Mouse (Mus musculus): ENCODE results near the gene Rfng. TPM values are rescaled to one million over a fixed set of nuclear protein-coding genes. Genes with fewer than 3 reads are reported as not detected.

Gene Rfng
- 103 and 114 TPM in 2 replicates for polyA plus RNA-seq (2012; rRNA removed)

GRCm38 (mm10) chr11:120784064-120784791, at the start of gene Rfng, which contains the start of gene Gps1:
Rfng (minus strand) TSS chr11:120784207.
Gps1 (plus strand) TSS chr11:120784272.

GRCm38 (mm10) chr11:120823956-120824786, 40.2 kb upstream of the Rfng start, which contains the start of gene Fasn:
Fasn (minus strand) TSS chr11:120824547.

GRCm38 (mm10) chr11:120795756-120796613, 12.0 kb upstream of the Rfng start, which contains the start of gene Dus1l:
Dus1l (minus strand) TSS chr11:120796403.

GRCm38 (mm10) chr11:120762672-120763041, 21.4 kb downstream of the Rfng start, which contains the start of gene Hmga1b:
Hmga1b (plus strand) TSS chr11:120762794.

GRCm38 (mm10) chr11:120731858-120732680, 51.9 kb downstream of the Rfng start, which contains the start of gene Cbr2:
Cbr2 (minus strand) TSS chr11:120732114.

Other genes with a start within 250 kb of the Rfng start
- gene Mcrip1, start 234.5 kb downstream of the Rfng start, polyA plus RNA-seq (2012; rRNA removed) = 208 and 216 TPM in 2 replicates
- gene Ppp1r27, start 233.1 kb downstream of the Rfng start, polyA plus RNA-seq (2012; rRNA removed) = 0.59 TPM in 1 of 2 replicates, not detected in the other
- gene P4hb, start 211.0 kb downstream of the Rfng start, polyA plus RNA-seq (2012; rRNA removed) = 209 and 309 TPM in 2 replicates
- gene Arhgdia, start 202.6 kb downstream of the Rfng start, polyA plus RNA-seq (2012; rRNA removed) = 455 and 517 TPM in 2 replicates
- gene Alyref, start 185.8 kb downstream of the Rfng start, polyA plus RNA-seq (2012; rRNA removed) = 136 and 151 TPM in 2 replicates
- gene Anapc11, start 185.8 kb downstream of the Rfng start, polyA plus RNA-seq (2012; rRNA removed) = 168 and 170 TPM in 2 replicates
- gene Npb, start 175.7 kb downstream of the Rfng start, polyA plus RNA-seq (2012; rRNA removed) = 0.73 and 1.2 TPM in 2 replicates
- gene Pcyt2, start 166.3 kb downstream of the Rfng start, polyA plus RNA-seq (2012; rRNA removed) = 272 and 279 TPM in 2 replicates
- 74.5 and 74.8 TPM in 2 replicates for gene Sirt7, start 159.0 kb downstream of the Rfng start, polyA plus RNA-seq (2012; rRNA removed)
- 52.3 and 57.4 TPM in 2 replicates for gene Mafg, start 150.6 kb downstream of the Rfng start, polyA plus RNA-seq (2012; rRNA removed)
- 22.8 and 29.0 TPM in 2 replicates for gene Pycr1, start 140.4 kb downstream of the Rfng start, polyA plus RNA-seq (2012; rRNA removed)
- 0.11 and 0.58 TPM in 2 replicates for gene Myadml2, start 136.0 kb downstream of the Rfng start, polyA plus RNA-seq (2012; rRNA removed)
- 1.9 and 3.2 TPM in 2 replicates for gene Notum, start 123.0 kb downstream of the Rfng start, polyA plus RNA-seq (2012; rRNA removed)
- 88.0 and 94.4 TPM in 2 replicates for gene Aspscr1, start 111.2 kb downstream of the Rfng start, polyA plus RNA-seq (2012; rRNA removed)
- gene Cenpx, start 70.5 kb downstream of the Rfng start, polyA plus RNA-seq (2012; rRNA removed) = 71.4 and 77.3 TPM in 2 replicates
- gene Lrrc45, start 70.3 kb downstream of the Rfng start, polyA plus RNA-seq (2012; rRNA removed) = 125 and 127 TPM in 2 replicates
- 346 and 390 TPM in 2 replicates for gene Rac3, start 62.7 kb downstream of the Rfng start, polyA plus RNA-seq (2012; rRNA removed)
- gene Dcxr, start 56.9 kb downstream of the Rfng start, polyA plus RNA-seq (2012; rRNA removed) = 11.1 and 11.3 TPM in 2 replicates
- 0.57 and 5.7 TPM in 2 replicates for gene Cbr2, start 52.1 kb downstream of the Rfng start, polyA plus RNA-seq (2012; rRNA removed)
- 1.6 and 1.7 TPM in 2 replicates for gene Hmga1b, start 21.4 kb downstream of the Rfng start, polyA plus RNA-seq (2012; rRNA removed)
- gene Gps1, start 65 bp upstream of the Rfng start, polyA plus RNA-seq (2012; rRNA removed) = 278 and 290 TPM in 2 replicates
- 48.0 and 49.8 TPM in 2 replicates for gene Dus1l, start 12.2 kb upstream of the Rfng start, polyA plus RNA-seq (2012; rRNA removed)
- gene Fasn, start 40.3 kb upstream of the Rfng start, polyA plus RNA-seq (2012; rRNA removed) = 238 and 256 TPM in 2 replicates
- gene Ccdc57, start 148.7 kb upstream of the Rfng start, polyA plus RNA-seq (2012; rRNA removed) = 7.8 and 8.2 TPM in 2 replicates
- 12.3 and 15.4 TPM in 2 replicates for gene Slc16a3, start 164.3 kb upstream of the Rfng start, polyA plus RNA-seq (2012; rRNA removed)
- 181 and 183 TPM in 2 replicates for gene Csnk1d, start 207.1 kb upstream of the Rfng start, polyA plus RNA-seq (2012; rRNA removed)

Data from central nervous system, embryonic 14 days (tissue).